Mouse (Mus musculus): ENCODE measurements at regions not wholly inside any gene's neighbourhood (a gene's known extent, or its start where the extent isn't known, plus 50 kb on each side); places are given as distances from the start of the nearest gene placed in this dataset.

- no peak for DNase-seq (ENCODE audit: low spot score)
Measured at GRCm38 (mm10) chr5:75248279-75248678, 96.2 kb downstream of the Pdgfra start.

GRCm38 (mm10) chr5:75249671-75250070 is 97.6 kb downstream of the Pdgfra start:
- DNase-seq (ENCODE audit: low spot score), result no peak

- no peak for DNase-seq (ENCODE audit: low spot score)
Measured at GRCm38 (mm10) chr5:75253349-75253748, 101.3 kb downstream of the Pdgfra start.

GRCm38 (mm10) chr5:75253830-75254229 is 101.7 kb downstream of the Pdgfra start:
- no peak for DNase-seq (ENCODE audit: low spot score)

GRCm38 (mm10) chr5:75256186-75256585 is 104.1 kb downstream of the Pdgfra start:
- DNase-seq (ENCODE audit: low spot score), result no peak

- DNase-seq (ENCODE audit: low spot score), result no peak
Measured at GRCm38 (mm10) chr5:75257067-75257466, 105.0 kb downstream of the Pdgfra start.

- no peak for DNase-seq (ENCODE audit: low spot score)
Measured at GRCm38 (mm10) chr5:75260247-75260646, 108.2 kb downstream of the Pdgfra start.

- DNase-seq (ENCODE audit: low spot score), result no peak
Measured at GRCm38 (mm10) chr5:75266111-75266676, 114.1 kb downstream of the Pdgfra start.

GRCm38 (mm10) chr5:75266871-75267270 is 114.8 kb downstream of the Pdgfra start:
- DNase-seq (ENCODE audit: low spot score), result no peak

- no peak for DNase-seq (ENCODE audit: low spot score)
Measured at GRCm38 (mm10) chr5:75267766-75268165, 115.7 kb downstream of the Pdgfra start.

GRCm38 (mm10) chr5:75278041-75278440 is 125.9 kb downstream of the Pdgfra start:
- no peak for DNase-seq (ENCODE audit: low spot score)

GRCm38 (mm10) chr5:75279561-75280171 is 127.6 kb downstream of the Pdgfra start:
- DNase-seq (ENCODE audit: low spot score), result no peak

- no peak for DNase-seq (ENCODE audit: low spot score)
Measured at GRCm38 (mm10) chr5:75280698-75281097, 128.6 kb downstream of the Pdgfra start.

- no peak for DNase-seq (ENCODE audit: low spot score)
Measured at GRCm38 (mm10) chr5:75281510-75281909, 129.4 kb downstream of the Pdgfra start.

- no peak for DNase-seq (ENCODE audit: low spot score)
Measured at GRCm38 (mm10) chr5:75282617-75283016, 130.5 kb downstream of the Pdgfra start.

- no peak for DNase-seq (ENCODE audit: low spot score)
Measured at GRCm38 (mm10) chr5:75283841-75284240, 131.7 kb downstream of the Pdgfra start.

- DNase-seq (ENCODE audit: low spot score), result no peak
Measured at GRCm38 (mm10) chr5:75285950-75286349, 133.9 kb downstream of the Pdgfra start.

- DNase-seq (ENCODE audit: low spot score), result no peak
Measured at GRCm38 (mm10) chr5:75295676-75296075, 143.6 kb downstream of the Pdgfra start.

- no peak for DNase-seq (ENCODE audit: low spot score)
Measured at GRCm38 (mm10) chr5:75312897-75313296, 160.8 kb downstream of the Pdgfra start.

- no peak for DNase-seq (ENCODE audit: low spot score)
Measured at GRCm38 (mm10) chr5:75315956-75316355, 163.9 kb downstream of the Pdgfra start.

GRCm38 (mm10) chr5:75320536-75320935 is 168.4 kb downstream of the Pdgfra start:
- no peak for DNase-seq (ENCODE audit: low spot score)

- no peak for DNase-seq (ENCODE audit: low spot score)
Measured at GRCm38 (mm10) chr5:75334050-75334449, 182.0 kb downstream of the Pdgfra start.

- no peak for DNase-seq (ENCODE audit: low spot score)
Measured at GRCm38 (mm10) chr5:75336454-75336853, 184.4 kb downstream of the Pdgfra start.

- DNase-seq (ENCODE audit: low spot score), result no peak
Measured at GRCm38 (mm10) chr5:75338439-75338838, 186.3 kb downstream of the Pdgfra start.
